8 mouse cellular contexts compared by ENCODE assay signal in genomic region chr11:72041768-72042607, GRCm38 (mm10). TPM values are rescaled to one million over a fixed set of nuclear protein-coding genes. Genes with fewer than 3 reads are reported as not detected.
DNase-seq lines count a peak whose midpoint lies in the region; TF ChIP-seq lines count a peak whose summit lies in the region.

Gene Pimreg (plus strand): TSS chr11:72042032.

- peaks cover 30% of the 10 kb centered on the region for H3K27me3 ChIP-seq in embryonic facial prominence, embryonic 10.5 days (replicated peaks; ENCODE audit: low read depth, poor library complexity, severe bottlenecking)
- no peaks in the 10 kb centered on the region for H3K27me3 ChIP-seq in heart, adult 2 months (ENCODE audit: control insufficient read depth, insufficient read depth, low read length)

- TF ChIP-seq EP300 in heart, adult 2 months (IDR thresholded peaks at IDR 0.05; ENCODE audit: insufficient read depth, low read depth, low read length), result no peak

- H3K36me3 ChIP-seq in embryonic facial prominence, embryonic 10.5 days (replicated peaks), result peaks cover 36% of the 10 kb centered on the region
- H3K36me3 ChIP-seq in heart, adult 2 months (ENCODE audit: control insufficient read depth, insufficient read depth, low read length), result no peaks in the 10 kb centered on the region

- H3K4me3 ChIP-seq in embryonic facial prominence, embryonic 10.5 days, result peak within 1 kb of the TSS; percentile 81
- H3K4me3 ChIP-seq in heart, adult 2 months, result peak within 1 kb of the TSS; percentile 69

- peak; percentile 53 for TF ChIP-seq CTCF in heart, adult 2 months (IDR thresholded peaks at IDR 0.05)

- H3K27ac ChIP-seq in embryonic facial prominence, embryonic 10.5 days (replicated peaks), result peak within 1 kb of the TSS; percentile 96
- H3K27ac ChIP-seq in heart, adult 2 months, result peak within 1 kb of the TSS; percentile 4; the same call in 1 of the 2 replicates

- intact Hi-C loops in heart, adult 2 months (cut with DNase I), result no loop called here

- no peaks in the 10 kb centered on the region for H3K79me2 ChIP-seq in heart, adult 2 months (replicated peaks; ENCODE audit: control insufficient read depth, insufficient read depth, low read length)

- peak; percentile 42; the same call in 1 of the 2 replicates for TF ChIP-seq POLR2A in heart, adult 2 months (IDR thresholded peaks at IDR 0.05; ENCODE audit: insufficient read depth, low read depth, low read length)

- peaks cover 57% of the 10 kb centered on the region for H3K4me1 ChIP-seq in embryonic facial prominence, embryonic 10.5 days
- peaks cover 2% of the 10 kb centered on the region for H3K4me1 ChIP-seq in heart, adult 2 months (ENCODE audit: control insufficient read depth, insufficient read depth, low read length)

- DNase-seq in 3134 (ENCODE audit: extremely low read depth, insufficient read length, low spot score), result peak; percentile 94
- DNase-seq in adrenal gland, postnatal 10 days, result peak; percentile 90
- DNase-seq in embryonic facial prominence, embryonic 10.5 days (ENCODE audit: low spot score), result peak; percentile 98
- peak; percentile 83 to 84 for DNase-seq in heart, adult 2 months
- DNase-seq in kidney, adult 8-10 months, result peak; percentile 41 to 58
- peak; percentile 86 for DNase-seq in liver
- DNase-seq in monocyte, adult 2 months (ENCODE audit: low read depth in 1 of 2, low spot score in 2 of 2), result peak; percentile 42 to 55
- DNase-seq in spleen, postnatal 36 days (ENCODE audit: low spot score in 2 of 2), result peak; percentile 72 to 80

- under 1% methylated on average over 52 of the region's 52 CpGs for WGBS in embryonic facial prominence, embryonic 10.5 days
- WGBS in heart, adult 2 months, result 1% methylated on average over 52 of the region's 52 CpGs

- no peaks in the 10 kb centered on the region for H3K9me3 ChIP-seq in embryonic facial prominence, embryonic 10.5 days

- H3K9ac ChIP-seq in heart, adult 2 months (ENCODE audit: low read depth, low read length), result peak within 1 kb of the TSS; percentile 35; the same call in 1 of the 2 replicates

RNA-seq across cellular contexts. Expression of gene Pimreg, which starts in this region (rescaled TPM):
- 10 to 100 TPM; 14.1 to 23.8 TPM for total RNA-seq in adrenal gland, postnatal 10 days (2021)
- polyA plus RNA-seq in embryonic facial prominence, embryonic 10.5 days (2016; fragmentation: Nextera tagmentation; extraction: Ambion mirVana), result 219 and 242 TPM in 2 replicates
- total RNA-seq in heart, adult 2 months (2021), result under 1 TPM in 1 of 2 experiments, not detected in 1; 0.75 TPM
- polyA plus RNA-seq in heart, adult 2 months (2012; rRNA removed), result 0.45 and 0.73 TPM in 2 replicates

Comparison
In these comparisons a context has a peak if more than half of its experiments do, and no peak if none do; other contexts are left out.
1. Peak in every context shown above with its lines: DNase-seq, H3K4me3 ChIP-seq and H3K27ac ChIP-seq.
2. RNA of gene Pimreg (total RNA-seq): 14.1 to 23.8 TPM in adrenal gland, postnatal 10 days; 0.75 TPM in heart, adult 2 months; every median in the first group is over 4 times any median in the second.
3. RNA of gene Pimreg (polyA plus RNA-seq): 219 to 242 TPM in embryonic facial prominence, embryonic 10.5 days; 0.45 to 0.73 TPM in heart, adult 2 months; every median in the first group is over 100 times any median in the second.
4. Peak in DNase-seq, H3K4me3 ChIP-seq, H3K27ac ChIP-seq and H3K9ac ChIP-seq in heart, adult 2 months; RNA of the gene not detected or under 1 TPM.